Mouse (Mus musculus) embryo, embryonic 10 days (tissue): ENCODE data around the gene Mrpl40.

Experiments
- DNase-seq: peaks from one replicate; pipeline ENCODE4 v3.0.0-alpha.2; 2015; ENCODE audit warnings: low spot score

Gene Mrpl40

GRCm38 (mm10) chr16:18828630-18829029, 48.0 kb downstream of the Mrpl40 start:
- no peak for DNase-seq

- no peak for DNase-seq
Observed at GRCm38 (mm10) chr16:18822925-18823324, 53.7 kb downstream of the Mrpl40 start.

GRCm38 (mm10) chr16:18822356-18822755, 54.3 kb downstream of the Mrpl40 start:
- DNase-seq, result no peak
